Mouse (Mus musculus): ENCODE results near the gene Sarnp. TPM values are rescaled to one million over a fixed set of nuclear protein-coding genes. Genes with fewer than 3 reads are reported as not detected.
A peak's percentile ranks its signal among the peaks of the same experiment; 100 is the strongest.

Gene Sarnp
- polyA plus RNA-seq, 1 experiment from 2014 or later = 263 TPM

GRCm38 (mm10) chr10:128913219-128913618 is 96.1 kb downstream of the Sarnp start:
- H3K9me3 ChIP-seq = no peaks in the 10 kb centered on the region
- H3K36me3 ChIP-seq (replicated peaks) = peaks cover 67% of the 10 kb centered on the region
- peaks cover 9% of the 10 kb centered on the region; the same call in 1 of the 2 replicates for H3K27me3 ChIP-seq (replicated peaks; ENCODE audit: low read depth, poor library complexity, severe bottlenecking)
- H3K4me3 ChIP-seq = no peak overlapping the region
- WGBS = 10% methylated on average over 5 of the region's 5 CpGs
- H3K27ac ChIP-seq (replicated peaks) = peak overlapping the region; percentile 69; the same call in 1 of the 2 replicates
- peaks cover 47% of the 10 kb centered on the region for H3K4me1 ChIP-seq
- peak; percentile 91 for DNase-seq (ENCODE audit: low spot score)

- Histone ChIP-seq H3K9me3 (no peaks in the 10 kb centered on the region), H3K4me3 (no peak overlapping the region), H3K27me3 (replicated peaks; ENCODE audit: low read depth, poor library complexity, severe bottlenecking) (peaks cover 4% of the 10 kb centered on the region; the same call in 1 of the 2 replicates), H3K36me3 (replicated peaks) (peaks cover 71% of the 10 kb centered on the region), H3K4me1 (peaks cover 47% of the 10 kb centered on the region), H3K27ac (replicated peaks) (no peak overlapping the region)
- DNase-seq (ENCODE audit: low spot score) = no peak
- WGBS = 87% methylated on average over 12 of the region's 12 CpGs
These were observed 96.6 kb downstream of the Sarnp start for GRCm38 (mm10) chr10:128913696-128914095.

- WGBS = 93% methylated on average over 2 of the region's 2 CpGs
- H3K4me3 ChIP-seq = no peak overlapping the region
- H3K9me3 ChIP-seq = no peaks in the 10 kb centered on the region
- peaks cover 84% of the 10 kb centered on the region for H3K36me3 ChIP-seq (replicated peaks)
- no peaks in the 10 kb centered on the region for H3K27me3 ChIP-seq (replicated peaks; ENCODE audit: low read depth, poor library complexity, severe bottlenecking)
- peaks cover 50% of the 10 kb centered on the region for H3K4me1 ChIP-seq
- H3K27ac ChIP-seq (replicated peaks) = no peak overlapping the region
- DNase-seq (ENCODE audit: low spot score) = no peak
These were observed 98.4 kb downstream of the Sarnp start for GRCm38 (mm10) chr10:128915550-128915949.

- WGBS = 91% methylated on average over 3 of the region's 3 CpGs
- no peaks in the 10 kb centered on the region for H3K9me3 ChIP-seq
- peaks cover 79% of the 10 kb centered on the region for H3K36me3 ChIP-seq (replicated peaks)
- no peak for DNase-seq (ENCODE audit: low spot score)
- no peak overlapping the region for H3K4me3 ChIP-seq
- H3K27ac ChIP-seq (replicated peaks) = no peak overlapping the region
- H3K4me1 ChIP-seq = peaks cover 50% of the 10 kb centered on the region
- H3K27me3 ChIP-seq (replicated peaks; ENCODE audit: low read depth, poor library complexity, severe bottlenecking) = no peaks in the 10 kb centered on the region
These were observed 99.5 kb downstream of the Sarnp start for GRCm38 (mm10) chr10:128916665-128917064.

- no peak for DNase-seq (ENCODE audit: low spot score)
- WGBS = 92% methylated on average over 6 of the region's 6 CpGs
- Histone ChIP-seq H3K9me3 (no peaks in the 10 kb centered on the region), H3K27me3 (replicated peaks; ENCODE audit: low read depth, poor library complexity, severe bottlenecking) (no peaks in the 10 kb centered on the region), H3K4me1 (peaks cover 50% of the 10 kb centered on the region), H3K27ac (replicated peaks) (no peak overlapping the region), H3K36me3 (replicated peaks) (peaks cover 71% of the 10 kb centered on the region), H3K4me3 (no peak overlapping the region)
These were observed 100.3 kb downstream of the Sarnp start for GRCm38 (mm10) chr10:128917400-128917799.

GRCm38 (mm10) chr10:128918246-128918645 is 101.1 kb downstream of the Sarnp start:
- Histone ChIP-seq H3K36me3 (replicated peaks) (peaks cover 66% of the 10 kb centered on the region), H3K27me3 (replicated peaks; ENCODE audit: low read depth, poor library complexity, severe bottlenecking) (no peaks in the 10 kb centered on the region), H3K27ac (replicated peaks) (no peak overlapping the region), H3K9me3 (no peaks in the 10 kb centered on the region), H3K4me1 (peaks cover 48% of the 10 kb centered on the region), H3K4me3 (no peak overlapping the region)
- no peak for DNase-seq (ENCODE audit: low spot score)
- WGBS = 78% methylated on average over 7 of the region's 7 CpGs

GRCm38 (mm10) chr10:128919203-128919631 is 102.1 kb downstream of the Sarnp start:
- H3K27me3 ChIP-seq (replicated peaks; ENCODE audit: low read depth, poor library complexity, severe bottlenecking) = no peaks in the 10 kb centered on the region
- H3K4me3 ChIP-seq = no peak overlapping the region
- no peaks in the 10 kb centered on the region for H3K9me3 ChIP-seq
- H3K36me3 ChIP-seq (replicated peaks) = peaks cover 58% of the 10 kb centered on the region
- peaks cover 51% of the 10 kb centered on the region for H3K4me1 ChIP-seq
- H3K27ac ChIP-seq (replicated peaks) = 0 out of 2 replicates have a peak overlapping the region, but pooled peaks have one; percentile 42
- peak; percentile 23 for DNase-seq (ENCODE audit: low spot score)
- 16% methylated on average over 6 of the region's 6 CpGs for WGBS

- no peaks in the 10 kb centered on the region for H3K27me3 ChIP-seq (replicated peaks; ENCODE audit: low read depth, poor library complexity, severe bottlenecking)
- peaks cover 50% of the 10 kb centered on the region for H3K36me3 ChIP-seq (replicated peaks)
- peaks cover 51% of the 10 kb centered on the region for H3K4me1 ChIP-seq
- H3K9me3 ChIP-seq = no peaks in the 10 kb centered on the region
- no peak overlapping the region for H3K4me3 ChIP-seq
- no peak overlapping the region for H3K27ac ChIP-seq (replicated peaks)
- DNase-seq (ENCODE audit: low spot score) = peak; percentile 8
- WGBS = 84% methylated on average over 7 of the region's 7 CpGs
These were observed 102.8 kb downstream of the Sarnp start for GRCm38 (mm10) chr10:128919966-128920365.

- Histone ChIP-seq H3K27me3 (replicated peaks; ENCODE audit: low read depth, poor library complexity, severe bottlenecking) (no peaks in the 10 kb centered on the region), H3K9me3 (no peaks in the 10 kb centered on the region), H3K36me3 (replicated peaks) (peaks cover 42% of the 10 kb centered on the region), H3K4me3 (0 out of 2 replicates have a peak overlapping the region, but pooled peaks have one; percentile 85), H3K27ac (replicated peaks) (no peak overlapping the region; the same call in 1 of the 2 replicates), H3K4me1 (peaks cover 51% of the 10 kb centered on the region)
- peak; percentile 60 for DNase-seq (ENCODE audit: low spot score)
- WGBS = 40% methylated on average over 3 of the region's 3 CpGs
These were observed 103.6 kb downstream of the Sarnp start for GRCm38 (mm10) chr10:128920736-128921161.

GRCm38 (mm10) chr10:128921251-128921650 is 104.1 kb downstream of the Sarnp start:
- Histone ChIP-seq H3K4me3 (peak overlapping the region; percentile 85; the same call in 1 of the 2 replicates), H3K4me1 (peaks cover 51% of the 10 kb centered on the region), H3K27me3 (replicated peaks; ENCODE audit: low read depth, poor library complexity, severe bottlenecking) (no peaks in the 10 kb centered on the region), H3K9me3 (no peaks in the 10 kb centered on the region), H3K27ac (replicated peaks) (peak overlapping the region; percentile 35; the same call in 1 of the 2 replicates), H3K36me3 (replicated peaks) (peaks cover 37% of the 10 kb centered on the region)
- WGBS = 52% methylated on average over 1 of the region's 1 CpGs
- no peak for DNase-seq (ENCODE audit: low spot score)

GRCm38 (mm10) chr10:128921883-128922821 is 105.0 kb downstream of the Sarnp start:
- no peaks in the 10 kb centered on the region for H3K27me3 ChIP-seq (replicated peaks; ENCODE audit: low read depth, poor library complexity, severe bottlenecking)
- DNase-seq (ENCODE audit: low spot score) = no peak
- H3K4me3 ChIP-seq = peak overlapping the region; percentile 85
- peak overlapping the region; percentile 92 for H3K27ac ChIP-seq (replicated peaks)
- no peaks in the 10 kb centered on the region for H3K9me3 ChIP-seq
- H3K36me3 ChIP-seq (replicated peaks) = peaks cover 28% of the 10 kb centered on the region
- peaks cover 51% of the 10 kb centered on the region for H3K4me1 ChIP-seq
- WGBS = 80% methylated on average over 16 of the region's 16 CpGs

- peaks cover 23% of the 10 kb centered on the region for H3K36me3 ChIP-seq (replicated peaks)
- H3K4me1 ChIP-seq = peaks cover 51% of the 10 kb centered on the region
- H3K27ac ChIP-seq (replicated peaks) = peak within 1 kb of the TSS; percentile 92
- no peak for DNase-seq (ENCODE audit: low spot score)
- no peaks in the 10 kb centered on the region for H3K9me3 ChIP-seq
- 17% methylated on average over 1 of the region's 1 CpGs for WGBS
- peaks cover 3% of the 10 kb centered on the region for H3K27me3 ChIP-seq (replicated peaks; ENCODE audit: low read depth, poor library complexity, severe bottlenecking)
- peak within 1 kb of the TSS; percentile 85 for H3K4me3 ChIP-seq
These were observed 105.6 kb downstream of the Sarnp start, which contains the start of gene Rdh5 for GRCm38 (mm10) chr10:128922822-128923012. Gene Rdh5 (minus strand): TSS chr10:128922888.
